Mouse (Mus musculus) forebrain, embryonic 11.5 days (tissue): Measurements from ENCODE around the gene Cotl1. TPM values are rescaled to one million over a fixed set of nuclear protein-coding genes. Genes with fewer than 3 reads are reported as not detected.

Experiments used
- ATAC-seq: fragments of 200-750 bp; cut with Nextera tagmentation; replicated peaks from 2 replicates; pipeline ENCODE4 v1.8.0; 2017; ENCODE audit warnings: moderate TSS enrichment; ENCODE audit not compliant: low FRiP score
- DNase-seq: peaks from one replicate; pipeline ENCODE4 v3.0.0-alpha.2; 2017; ENCODE audit warnings: low spot score
- H3K27ac ChIP-seq: fragments of 300-500 bp; sonication (generic); 2 replicates; pipeline ENCODE4 v1.5.1; 2014; ENCODE audit warnings: low read depth, low read length
- H3K27me3 ChIP-seq: fragments of 300-500 bp; sonication (generic); 2 replicates; pipeline ENCODE4 v1.6.1; 2014; ENCODE audit warnings: mild to moderate bottlenecking, low read length, mixed read lengths; ENCODE audit not compliant: control insufficient read depth, insufficient read depth
- H3K36me3 ChIP-seq: fragments of 300-500 bp; sonication (generic); 2 replicates; pipeline ENCODE4 v1.6.1; 2014; ENCODE audit warnings: mild to moderate bottlenecking, low read length, moderate library complexity, mixed read lengths; ENCODE audit not compliant: control insufficient read depth, insufficient read depth
- H3K4me1 ChIP-seq: fragments of 300-500 bp; sonication (generic); replicated peaks from 2 replicates; pipeline ENCODE4 v1.6.1; 2014; ENCODE audit warnings: low read length, mixed read lengths; ENCODE audit not compliant: control insufficient read depth, insufficient read depth
- H3K4me2 ChIP-seq: fragments of 300-500 bp; sonication (generic); 2 replicates; pipeline ENCODE4 v1.6.1; 2014; ENCODE audit warnings: low read depth, mild to moderate bottlenecking, low read length, moderate library complexity, mixed read lengths; ENCODE audit not compliant: severe bottlenecking
- H3K4me3 ChIP-seq: fragments of 300-500 bp; sonication (generic); 2 replicates; pipeline ENCODE4 v1.5.1; 2014; ENCODE audit warnings: low read depth, low read length
- H3K9ac ChIP-seq: fragments of 300-500 bp; sonication (generic); 2 replicates; pipeline ENCODE4 v1.6.1; 2014; ENCODE audit warnings: low read length
- H3K9me3 ChIP-seq: fragments of 300-500 bp; sonication (generic); 2 replicates; pipeline ENCODE4 v1.6.1; 2016; ENCODE audit warnings: low read length, mixed read lengths; ENCODE audit not compliant: control insufficient read depth
- WGBS: fragments of 180-500 bp; shearing (Covaris S2); extraction: QIAGEN DNeasy Blood & Tissue Kit; methylation state at CpG from one replicate; pipeline ENCODE4 v1.1.7; 2014; 5-methylcytosine and 5-hydroxymethylcytosine counted together
- polyA plus RNA-seq: library from polyadenylated mRNA; unstranded; fragments of >200 nt; fragmentation: Nextera tagmentation; extraction: Ambion mirVana; gene quantifications from 2 replicates; pipeline ENCODE4 v1.2.1, GENCODE M21; 2014

Cotl1 gene
- polyA plus RNA-seq, 1 experiment from 2014 or later: 167 TPM

DNA sequence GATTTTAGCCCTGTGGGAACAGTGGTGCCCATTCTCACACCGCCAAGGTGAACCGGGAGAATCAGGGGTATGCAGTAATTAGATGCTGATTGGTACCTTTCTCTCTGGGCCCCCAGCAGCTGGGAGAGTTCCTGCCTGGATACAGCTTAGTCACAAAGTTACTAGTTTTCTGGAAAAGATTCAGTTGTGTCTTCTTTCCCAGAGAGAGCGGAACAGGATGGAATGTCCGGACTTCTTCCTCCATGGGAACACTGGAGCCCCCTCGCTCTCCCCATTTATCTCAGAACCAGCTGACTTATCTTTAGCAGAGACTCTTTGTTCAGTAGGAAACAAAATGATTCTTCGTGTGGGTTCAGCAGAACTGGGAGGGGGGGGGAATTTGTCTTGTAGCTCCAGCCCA is 22.4 kb upstream of the Cotl1 start:
- Histone ChIP-seq H3K27ac (no peak overlapping the region), H3K4me2 (peak overlapping the region; percentile 67), H3K4me1 (no peaks in the 10 kb centered on the region; the same call in 1 of the 2 replicates), H3K36me3 (no peaks in the 10 kb centered on the region), H3K9ac (peak overlapping the region; percentile 85), H3K9me3 (no peaks in the 10 kb centered on the region), H3K4me3 (peak overlapping the region; percentile 73), H3K27me3 (no peaks in the 10 kb centered on the region)
- WGBS: 12% methylated on average over 6 of the region's 6 CpGs
- DNase-seq (no peak), ATAC-seq (no peak)

- under 1% methylated on average over 19 of the region's 19 CpGs for WGBS
- DNase-seq: no peak
Measured at GRCm38 (mm10) chr8:119862390-119862734, 22.0 kb upstream of the Cotl1 start.

GRCm38 (mm10) chr8:119861706-119862389 is 21.5 kb upstream of the Cotl1 start, which contains the start of gene Klhl36:
Gene Klhl36, plus strand, starts transcription at chr8:119862266.
- Histone ChIP-seq H3K9ac (peak within 1 kb of the TSS; percentile 85), H3K36me3 (no peaks in the 10 kb centered on the region), H3K9me3 (no peaks in the 10 kb centered on the region), H3K27me3 (no peaks in the 10 kb centered on the region), H3K4me3 (peak within 1 kb of the TSS; percentile 73), H3K4me1 (no peaks in the 10 kb centered on the region; the same call in 1 of the 2 replicates), H3K4me2 (peak within 1 kb of the TSS; percentile 67), H3K27ac (no peak within 1 kb of the TSS)
- DNase-seq (peak; percentile 99), ATAC-seq (peak; percentile 96)
- WGBS: under 1% methylated on average over 34 of the region's 35 CpGs

More at GRCm38 (mm10) chr8:119862390-119862734, 22.0 kb upstream of the Cotl1 start:
- Histone ChIP-seq H3K36me3 (no peaks in the 10 kb centered on the region), H3K9ac (peak overlapping the region; percentile 85), H3K27me3 (no peaks in the 10 kb centered on the region), H3K4me3 (peak overlapping the region; percentile 73), H3K4me2 (peak overlapping the region; percentile 67), H3K4me1 (no peaks in the 10 kb centered on the region; the same call in 1 of the 2 replicates), H3K27ac (no peak overlapping the region), H3K9me3 (no peaks in the 10 kb centered on the region)
- ATAC-seq: no peak; the same call in 1 of the 2 replicates

DNA sequence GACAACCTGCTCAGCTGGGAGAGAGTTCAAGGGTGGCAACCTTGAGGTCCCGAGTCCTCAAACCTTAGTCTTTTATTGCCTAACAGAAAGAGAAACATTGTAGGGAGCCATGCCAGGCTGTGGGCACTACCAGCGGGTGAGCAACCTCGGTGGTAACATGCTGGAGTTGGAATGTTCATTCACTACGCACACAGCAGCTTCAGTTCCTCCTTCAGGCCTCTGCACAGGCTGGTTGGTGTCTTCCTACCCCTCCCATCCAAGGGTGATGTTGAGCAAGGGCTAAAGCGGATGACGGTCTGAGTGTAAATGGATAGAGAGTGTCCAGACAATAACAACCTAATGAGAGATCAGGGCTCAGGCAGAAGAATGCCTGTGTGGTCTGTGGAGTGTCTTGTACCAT is 17.4 kb upstream of the Cotl1 start:
- no peak for ATAC-seq

DNA sequence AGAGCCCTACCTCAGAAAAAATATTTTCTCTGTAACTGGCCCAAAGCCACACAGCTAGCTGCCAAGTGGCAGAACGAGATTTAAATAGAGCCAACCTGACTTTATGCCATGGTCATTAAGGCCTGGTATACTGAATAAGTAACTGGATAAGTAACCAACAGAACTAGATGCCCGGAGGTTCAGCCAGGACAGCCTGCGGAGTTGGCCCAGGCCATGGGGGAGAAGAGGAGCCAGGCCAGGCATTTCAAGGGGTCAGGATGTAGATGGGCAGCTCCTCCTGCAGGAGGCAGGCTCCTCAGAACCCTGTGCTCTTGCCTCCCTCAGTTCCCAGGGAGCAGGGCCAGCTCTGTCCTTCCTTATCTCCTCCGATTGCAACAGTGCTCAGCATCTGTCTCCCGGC is 15.3 kb upstream of the Cotl1 start:
- Histone ChIP-seq H3K9ac (no peak overlapping the region), H3K36me3 (no peaks in the 10 kb centered on the region), H3K4me2 (no peak overlapping the region), H3K4me3 (no peak overlapping the region), H3K27ac (no peak overlapping the region), H3K4me1 (no peaks in the 10 kb centered on the region), H3K9me3 (no peaks in the 10 kb centered on the region), H3K27me3 (no peaks in the 10 kb centered on the region)
- DNase-seq (no peak), ATAC-seq (no peak)
- 85% methylated on average over 5 of the region's 5 CpGs for WGBS

More for the DNA sequence above, 17.4 kb upstream of the Cotl1 start:
- Histone ChIP-seq H3K27me3 (no peaks in the 10 kb centered on the region), H3K27ac (no peak overlapping the region), H3K9me3 (no peaks in the 10 kb centered on the region), H3K4me1 (no peaks in the 10 kb centered on the region; the same call in 1 of the 2 replicates), H3K9ac (no peak overlapping the region), H3K4me2 (no peak overlapping the region), H3K4me3 (no peak overlapping the region), H3K36me3 (no peaks in the 10 kb centered on the region)
- DNase-seq: no peak
- WGBS: 81% methylated on average over 6 of the region's 6 CpGs

- 21% methylated on average over 5 of the region's 5 CpGs for WGBS
- no peak overlapping the region for H3K4me2 ChIP-seq
- no peaks in the 10 kb centered on the region for H3K4me1 ChIP-seq
- no peak overlapping the region for H3K27ac ChIP-seq
- H3K9ac ChIP-seq: no peak overlapping the region
- H3K36me3 ChIP-seq: no peaks in the 10 kb centered on the region
- H3K4me3 ChIP-seq: no peak overlapping the region
- H3K27me3 ChIP-seq: no peaks in the 10 kb centered on the region
- no peaks in the 10 kb centered on the region for H3K9me3 ChIP-seq
- DNase-seq (no peak), ATAC-seq (no peak)
Measured at GRCm38 (mm10) chr8:119854035-119854434, 13.7 kb upstream of the Cotl1 start.

DNA sequence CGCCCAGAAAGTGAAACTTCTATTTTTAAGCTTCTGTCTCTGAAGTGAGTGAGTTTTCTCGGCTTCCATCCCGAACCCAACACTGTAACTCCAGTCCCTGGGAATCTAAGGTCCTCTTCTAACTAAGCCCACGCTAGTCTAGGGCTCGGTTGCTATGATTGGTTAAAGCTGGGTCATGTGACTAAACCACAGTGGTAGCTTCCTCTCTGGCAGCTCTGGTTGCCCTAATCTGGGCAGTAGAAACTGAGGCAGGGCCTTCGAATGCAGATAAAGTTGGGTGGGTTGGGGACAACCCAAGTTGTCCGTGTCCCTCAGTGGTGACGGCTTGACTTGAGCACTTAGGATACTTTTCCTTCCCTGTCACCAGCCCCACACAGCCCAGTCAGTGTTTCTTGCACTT is 13.2 kb upstream of the Cotl1 start:
- Histone ChIP-seq H3K4me3 (no peak overlapping the region), H3K27me3 (no peaks in the 10 kb centered on the region), H3K4me1 (no peaks in the 10 kb centered on the region), H3K27ac (no peak overlapping the region), H3K9me3 (no peaks in the 10 kb centered on the region), H3K36me3 (no peaks in the 10 kb centered on the region), H3K9ac (no peak overlapping the region), H3K4me2 (no peak overlapping the region)
- DNase-seq: no peak
- no peak for ATAC-seq
- WGBS: 54% methylated on average over 8 of the region's 8 CpGs

DNA sequence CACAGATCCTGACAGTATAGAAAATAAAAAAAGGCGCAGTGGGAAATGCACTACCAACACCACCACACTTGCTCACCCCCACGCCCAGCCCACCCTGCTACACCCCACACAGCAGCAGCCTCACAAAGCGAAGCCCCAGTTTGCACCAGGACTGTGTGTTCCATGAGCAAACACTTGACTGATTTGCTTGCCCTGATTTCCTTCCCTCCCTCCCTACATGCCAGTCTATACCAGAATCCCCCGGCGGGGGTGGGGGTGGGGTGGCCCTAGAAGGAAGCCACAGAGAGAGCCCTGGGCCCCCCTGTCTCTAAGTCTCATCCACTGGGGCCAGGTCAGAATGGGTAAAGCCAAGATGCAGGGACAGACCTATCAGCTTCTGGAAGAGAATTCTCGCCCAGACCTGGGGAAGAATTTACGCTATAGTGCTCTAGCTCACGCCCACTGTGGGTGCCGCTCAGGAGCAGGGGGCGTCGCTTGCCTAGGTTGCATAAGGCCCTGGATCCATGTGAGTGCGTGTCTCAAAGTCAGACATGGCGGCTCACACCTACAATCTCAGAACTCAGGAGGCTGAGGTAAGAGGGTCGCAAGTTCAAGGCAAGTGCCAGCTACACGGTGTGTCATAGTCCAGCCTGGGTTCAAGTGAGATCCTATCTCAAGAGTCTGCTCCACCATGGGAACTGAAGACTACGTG is 7.0 kb upstream of the Cotl1 start:
- no peak overlapping the region for H3K27ac ChIP-seq
- no peak overlapping the region for H3K4me3 ChIP-seq
- DNase-seq: no peak
- no peaks in the 10 kb centered on the region for H3K36me3 ChIP-seq
- no peak for ATAC-seq
- H3K4me2 ChIP-seq: no peak overlapping the region
- no peaks in the 10 kb centered on the region for H3K9me3 ChIP-seq
- H3K9ac ChIP-seq: no peak overlapping the region
- 92% methylated on average over 16 of the region's 16 CpGs for WGBS
- H3K4me1 ChIP-seq: no peaks in the 10 kb centered on the region
- H3K27me3 ChIP-seq: no peaks in the 10 kb centered on the region
